Mouse (Mus musculus): ENCODE results near the gene Sobp. TPM values are rescaled to one million over a fixed set of nuclear protein-coding genes. Genes with fewer than 3 reads are reported as not detected.

Gene Sobp
- polyA plus RNA-seq, 1 experiment from 2014 or later, result 0.27 TPM

DNA sequence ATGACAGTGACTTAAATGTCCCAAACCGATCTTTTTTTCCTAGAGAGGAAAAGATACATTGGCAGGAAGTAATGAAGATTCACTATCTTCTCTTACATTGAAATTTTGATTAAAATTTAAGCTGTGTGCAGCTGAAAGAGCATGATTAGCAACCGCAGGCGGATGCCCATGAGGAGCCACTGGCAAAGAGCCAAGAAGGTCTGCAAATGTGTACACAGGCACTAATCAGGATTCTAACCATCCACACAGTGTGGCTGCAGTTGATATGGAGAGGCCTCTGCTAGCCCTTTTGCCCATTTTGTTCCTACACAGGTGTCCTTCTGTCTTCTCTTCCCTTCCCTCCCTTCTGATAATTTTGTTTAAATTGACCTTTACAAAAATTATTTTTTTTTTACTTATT lies 84.3 kb downstream of the Sobp start:
- no peak for TF ChIP-seq CTCF (IDR thresholded peaks at IDR 0.05)
- in situ Hi-C loops (cut with MboI; ENCODE audit: low pct_unique_long_range_greater_than_20kb), result no loop called here
- CTCF ChIA-PET, result no interaction called here

DNA sequence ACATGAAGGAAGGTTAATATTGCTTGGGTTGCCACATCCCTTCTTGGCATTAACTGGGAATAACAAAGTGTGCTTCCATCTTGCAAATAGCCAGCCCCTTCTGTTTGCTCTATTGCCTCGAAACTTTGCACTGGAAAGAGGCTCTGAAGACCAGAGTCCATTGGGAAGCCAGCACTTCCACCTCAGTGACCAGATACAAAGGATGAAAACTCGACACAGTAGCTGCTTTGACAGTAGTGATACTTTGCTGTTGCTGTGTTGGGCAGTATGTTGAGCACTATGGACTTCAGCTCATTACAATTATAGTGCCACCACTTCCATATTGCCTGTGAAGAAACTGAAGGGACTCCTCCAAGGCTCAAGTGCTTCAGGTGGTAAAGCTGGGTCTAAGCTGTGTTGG lies 86.9 kb downstream of the Sobp start:
- ChIA-PET CTCF (interaction anchor here (0.8 to 1.5 kb wide), 3 partner anchors 9 to 10 kb away, joined by 3 to 4 read pairs (median 3); no protein-coding TSS in a partner anchor), POLR2A (no interaction called here)
- no peaks in the 10 kb centered on the region for H3K27me3 ChIP-seq
- ATAC-seq (no peak), DNase-seq (ENCODE audit: low read depth, low spot score) (no peak)
- no peak for TF ChIP-seq CTCF (IDR thresholded peaks at IDR 0.05)
- in situ Hi-C loops (cut with MboI; ENCODE audit: low pct_unique_long_range_greater_than_20kb), result no loop called here

More for the DNA sequence above, 84.3 kb downstream of the Sobp start:
- no peak for ATAC-seq
- POLR2A ChIA-PET, result no interaction called here
- DNase-seq (ENCODE audit: low read depth, low spot score), result no peak
- H3K27me3 ChIP-seq, result no peaks in the 10 kb centered on the region

DNA sequence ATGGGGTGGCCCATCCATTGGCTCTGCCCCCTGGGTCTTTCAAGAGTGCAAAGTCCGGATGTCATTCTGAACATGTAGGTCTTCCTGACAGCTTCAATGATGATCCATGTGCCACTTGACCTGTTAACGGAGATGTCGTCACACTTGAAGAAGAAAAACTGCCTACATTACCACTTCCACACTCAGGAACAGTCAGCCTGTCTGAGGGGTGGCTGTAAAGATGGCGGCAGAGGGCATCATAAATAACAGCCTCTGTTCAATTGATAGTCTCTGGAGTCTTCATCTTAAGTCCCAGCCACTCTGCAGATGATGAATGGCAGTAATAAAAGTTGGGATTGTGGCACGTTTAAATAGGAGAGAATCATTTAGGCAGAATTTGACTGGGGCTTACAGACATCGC lies 87.4 kb downstream of the Sobp start:
- DNase-seq (ENCODE audit: low read depth, low spot score) (no peak), ATAC-seq (no peak)
- H3K27me3 ChIP-seq, result no peaks in the 10 kb centered on the region
- ChIA-PET CTCF (interaction anchor here (0.8 to 1.5 kb wide), 2 partner anchors 9 kb away, joined by 3 read pairs; no protein-coding TSS in a partner anchor), POLR2A (no interaction called here)
- no peak for TF ChIP-seq CTCF (IDR thresholded peaks at IDR 0.05)
- in situ Hi-C loops (cut with MboI; ENCODE audit: low pct_unique_long_range_greater_than_20kb), result no loop called here

DNA sequence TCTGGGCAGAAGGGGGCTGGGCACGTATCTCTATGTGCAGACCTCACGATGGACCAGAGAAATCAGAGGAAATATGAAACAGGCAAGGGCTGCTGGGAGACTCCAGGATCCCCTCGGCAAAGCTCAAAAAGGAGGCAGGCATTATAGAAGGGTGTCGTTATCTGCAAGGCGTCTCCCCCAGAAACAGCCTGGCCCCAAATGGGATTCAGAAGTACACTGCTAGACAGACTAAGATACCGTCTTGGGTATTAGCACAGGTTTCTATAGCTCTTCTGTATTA lies 90.3 kb downstream of the Sobp start:
- POLR2A ChIA-PET, result no interaction called here
- in situ Hi-C loops (cut with MboI; ENCODE audit: low pct_unique_long_range_greater_than_20kb), result no loop called here
- CTCF ChIA-PET, result no interaction called here
- H3K27me3 ChIP-seq, result no peaks in the 10 kb centered on the region
- DNase-seq (ENCODE audit: low read depth, low spot score) (no peak), ATAC-seq (no peak)
- TF ChIP-seq CTCF (IDR thresholded peaks at IDR 0.05), result no peak

DNA sequence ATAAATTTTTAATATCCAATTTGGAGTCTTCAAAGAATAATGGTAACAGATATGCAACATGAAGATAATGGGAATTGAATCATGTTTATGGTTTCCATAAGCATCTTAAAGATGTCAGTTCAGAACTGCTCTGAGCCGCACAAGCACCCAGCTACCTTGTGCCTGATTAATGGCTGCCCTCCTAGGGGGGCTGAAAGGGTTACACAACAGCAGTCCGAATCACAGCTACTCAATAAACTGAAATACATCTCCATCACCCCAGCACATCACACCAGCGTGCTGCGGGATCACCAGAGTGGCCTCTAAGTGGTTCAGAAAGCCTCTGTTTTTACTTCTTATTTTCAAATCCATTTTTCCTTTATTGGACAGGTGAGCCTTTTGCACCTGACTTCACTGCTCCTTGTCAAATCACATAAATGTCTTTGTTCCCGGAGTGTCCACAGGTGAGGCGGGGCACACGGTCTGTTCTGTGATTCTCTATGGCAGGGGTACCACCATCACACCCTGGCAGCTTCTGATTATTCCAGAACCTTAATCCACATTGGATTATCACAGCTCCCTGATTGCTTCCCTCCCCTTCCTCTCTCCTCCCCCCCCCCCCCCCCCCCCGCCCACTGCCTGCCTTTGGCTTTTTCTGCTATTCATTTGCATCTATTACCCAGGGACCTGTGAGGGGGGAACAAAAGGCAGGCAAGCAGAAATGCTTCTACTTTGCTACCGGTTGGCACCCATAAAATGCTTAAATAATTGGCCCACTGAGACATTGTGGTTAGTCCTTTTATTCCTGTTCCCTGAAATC lies 90.8 kb downstream of the Sobp start:
- in situ Hi-C loops (cut with MboI; ENCODE audit: low pct_unique_long_range_greater_than_20kb), result no loop called here
- TF ChIP-seq CTCF (IDR thresholded peaks at IDR 0.05), result no peak
- no peak for DNase-seq (ENCODE audit: low read depth, low spot score)
- ATAC-seq, result no peak
- CTCF ChIA-PET, result interaction anchor here (0.7 kb wide), 1 partner anchor 17 kb away, joined by 3 read pairs; no protein-coding TSS in a partner anchor
- POLR2A ChIA-PET, result interaction anchor here (0.8 kb wide), 1 partner anchor 19 kb away, joined by 3 read pairs; no protein-coding TSS in a partner anchor
- H3K27me3 ChIP-seq, result no peaks in the 10 kb centered on the region

DNA sequence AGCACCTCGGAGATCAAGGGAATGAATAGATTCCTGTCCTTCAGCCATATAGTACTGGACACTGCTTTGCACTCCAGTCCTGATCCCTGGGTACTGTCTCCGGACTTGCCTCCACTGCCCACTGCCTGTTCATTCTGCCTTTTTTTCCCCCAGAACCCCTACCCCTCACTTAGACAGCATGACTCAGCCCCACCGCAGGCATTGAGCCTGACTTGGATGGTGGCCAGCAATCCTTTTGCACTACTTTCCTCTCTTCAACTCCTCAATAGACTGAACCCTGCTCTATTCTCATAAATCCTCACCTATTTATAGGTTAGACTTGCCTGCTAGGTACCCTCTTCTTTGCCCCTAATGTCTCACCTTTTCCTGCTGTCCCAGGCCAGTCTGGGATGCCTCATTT lies 93.0 kb downstream of the Sobp start:
- POLR2A ChIA-PET, result no interaction called here
- no peaks in the 10 kb centered on the region for H3K27me3 ChIP-seq
- ATAC-seq, result no peak
- peak; percentile 38 for DNase-seq (ENCODE audit: low read depth, low spot score)
- in situ Hi-C loops (cut with MboI; ENCODE audit: low pct_unique_long_range_greater_than_20kb), result no loop called here
- CTCF ChIA-PET, result interaction anchor here (1.7 kb wide), 1 partner anchor 10 kb away, joined by 3 read pairs; no protein-coding TSS in a partner anchor
- no peak for TF ChIP-seq CTCF (IDR thresholded peaks at IDR 0.05)

DNA sequence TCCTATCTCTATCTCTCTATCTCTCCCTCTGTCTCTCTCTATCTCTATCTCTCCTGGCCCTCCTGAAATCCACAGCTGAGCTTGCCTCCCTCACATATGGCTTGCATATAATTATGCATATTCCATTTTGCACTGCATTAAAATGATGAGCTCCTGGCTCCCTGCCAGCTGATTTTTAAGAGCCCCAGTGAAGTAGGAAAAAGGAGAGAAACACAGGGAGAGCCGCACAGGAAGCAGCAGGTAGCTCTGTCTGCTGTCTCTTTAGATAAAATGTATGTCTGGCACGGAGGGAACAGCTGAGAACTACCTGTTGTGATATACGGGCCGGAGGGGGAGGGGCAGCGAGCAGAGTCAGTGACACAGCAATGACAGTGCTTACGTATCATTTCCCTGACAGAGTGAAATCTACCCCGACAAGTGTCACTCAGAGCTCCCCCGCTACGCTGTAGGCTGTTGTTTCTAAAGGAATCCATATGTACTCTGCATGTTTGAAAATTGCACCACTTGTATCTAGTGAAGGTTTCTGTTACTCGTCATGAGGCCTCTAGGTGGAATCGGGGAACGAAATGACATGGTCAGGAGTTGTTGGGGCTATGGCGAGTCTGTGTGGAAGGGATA lies 98.7 kb downstream of the Sobp start:
- no peak for DNase-seq (ENCODE audit: low read depth, low spot score)

DNA sequence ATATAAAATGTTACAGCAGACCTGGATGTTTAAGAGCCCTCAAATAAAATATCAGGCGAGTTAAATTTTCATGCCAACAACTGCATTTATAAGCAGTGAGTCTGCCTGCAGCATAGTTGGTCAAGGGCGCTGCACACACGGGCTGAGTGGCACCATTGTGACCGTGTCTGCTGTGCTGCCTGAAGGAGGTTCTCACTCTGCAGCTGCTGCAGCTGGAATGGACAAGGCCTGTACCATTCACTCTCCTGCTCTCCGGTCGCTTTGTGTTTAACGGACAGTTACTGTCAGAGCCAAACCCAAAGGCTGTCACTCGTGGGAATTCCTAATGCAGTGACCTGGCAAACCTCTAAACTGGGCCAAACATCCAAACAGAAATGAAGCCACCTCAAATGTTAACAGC lies 101.0 kb downstream of the Sobp start:
- no peak for TF ChIP-seq CTCF (IDR thresholded peaks at IDR 0.05)
- ATAC-seq, result no peak
- CTCF ChIA-PET, result no interaction called here
- POLR2A ChIA-PET, result no interaction called here
- H3K27me3 ChIP-seq, result no peaks in the 10 kb centered on the region
- in situ Hi-C loops (cut with MboI; ENCODE audit: low pct_unique_long_range_greater_than_20kb), result no loop called here
- DNase-seq (ENCODE audit: low read depth, low spot score), result no peak

More for the DNA sequence above, 98.7 kb downstream of the Sobp start:
- ATAC-seq, result no peak
- ChIA-PET CTCF (interaction anchor here (1.5 to 1.6 kb wide), 2 partner anchors 11 to 23 kb away, joined by 3 to 5 read pairs; no protein-coding TSS in a partner anchor), POLR2A (interaction anchor here (0.6 kb wide), 1 partner anchor 39 kb away, joined by 3 read pairs; no protein-coding TSS in a partner anchor)
- H3K27me3 ChIP-seq, result no peaks in the 10 kb centered on the region
- in situ Hi-C loops (cut with MboI; ENCODE audit: low pct_unique_long_range_greater_than_20kb), result no loop called here
- TF ChIP-seq CTCF (IDR thresholded peaks at IDR 0.05), result no peak

DNA sequence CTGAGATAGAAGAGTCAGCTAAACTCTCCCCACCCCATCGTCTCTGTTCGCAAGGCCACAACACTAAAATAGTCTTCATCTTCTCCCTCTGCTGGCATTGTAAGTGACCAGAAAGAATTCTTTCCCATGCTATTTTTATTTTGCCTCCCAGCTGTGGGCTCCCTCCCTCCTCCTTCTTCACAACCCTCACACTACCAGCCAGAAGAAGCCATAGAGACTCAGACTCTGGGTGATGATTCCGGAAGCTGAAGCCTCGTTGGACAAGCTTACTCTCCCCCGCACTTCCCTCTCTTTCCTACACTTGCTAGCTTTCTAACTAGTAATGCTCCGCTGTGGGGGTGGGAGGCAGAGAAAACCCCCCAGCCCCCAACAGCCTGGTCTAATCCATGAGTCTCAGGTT lies 103.4 kb downstream of the Sobp start:
- TF ChIP-seq CTCF (IDR thresholded peaks at IDR 0.05), result no peak
- H3K27me3 ChIP-seq, result no peaks in the 10 kb centered on the region
- ChIA-PET CTCF (no interaction called here), POLR2A (no interaction called here)
- in situ Hi-C loops (cut with MboI; ENCODE audit: low pct_unique_long_range_greater_than_20kb), result no loop called here
- no peak for ATAC-seq
- no peak for DNase-seq (ENCODE audit: low read depth, low spot score)

DNA sequence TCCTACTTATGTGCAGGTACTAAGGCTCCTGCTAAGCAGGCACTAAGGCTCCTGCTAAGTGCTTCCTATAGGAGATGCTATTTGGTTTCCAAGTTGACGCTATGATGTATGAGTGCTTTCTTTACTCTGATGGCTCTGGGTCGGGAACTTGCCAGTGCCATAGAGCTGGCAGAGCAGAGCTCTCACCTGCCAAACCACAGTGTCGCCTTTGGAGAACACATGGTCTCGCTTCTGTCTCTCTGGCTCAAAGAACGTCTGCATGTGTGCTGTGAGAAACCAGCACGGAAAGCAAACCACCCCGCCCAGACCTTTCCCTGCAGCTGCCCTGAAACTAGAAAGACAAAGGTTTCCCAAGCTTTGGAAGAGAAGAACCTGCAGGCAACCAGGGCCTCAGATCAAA lies 109.0 kb downstream of the Sobp start:
- in situ Hi-C loops (cut with MboI; ENCODE audit: low pct_unique_long_range_greater_than_20kb), result no loop called here

DNA sequence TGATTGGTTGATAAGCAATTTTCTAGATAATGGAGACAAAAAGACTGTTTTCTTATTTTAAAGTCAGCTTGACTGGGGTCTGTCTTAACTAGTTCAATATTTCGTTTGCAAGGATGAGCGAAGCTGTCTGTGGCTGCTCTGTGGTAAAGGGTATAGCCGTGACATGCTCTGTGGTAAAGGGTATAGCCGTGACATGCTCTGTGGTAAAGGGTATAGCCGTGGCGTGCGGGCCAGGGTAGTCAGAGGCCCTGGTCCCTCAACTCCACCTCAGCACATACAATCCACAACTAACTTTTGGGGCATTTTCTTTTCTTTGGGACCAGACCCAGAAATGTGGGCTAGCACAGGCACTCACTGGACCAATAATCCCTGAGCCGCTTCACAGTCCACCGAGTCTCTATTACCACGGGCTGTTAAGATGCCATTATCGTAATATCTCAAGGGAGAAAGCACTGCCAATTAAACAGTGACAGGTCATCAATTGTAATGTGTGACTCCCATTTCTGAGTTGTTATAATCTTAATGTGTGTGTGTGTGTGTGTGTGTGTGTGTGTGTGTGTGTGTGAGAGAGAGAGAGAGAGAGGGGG lies 112.7 kb downstream of the Sobp start:
- H3K27me3 ChIP-seq, result no peaks in the 10 kb centered on the region
- DNase-seq (ENCODE audit: low read depth, low spot score), result no peak
- no peak for TF ChIP-seq CTCF (IDR thresholded peaks at IDR 0.05)
- ChIA-PET POLR2A (no interaction called here), CTCF (no interaction called here)
- no peak for ATAC-seq
- in situ Hi-C loops (cut with MboI; ENCODE audit: low pct_unique_long_range_greater_than_20kb), result no loop called here

More for the DNA sequence above, 109.0 kb downstream of the Sobp start:
- no peak for TF ChIP-seq CTCF (IDR thresholded peaks at IDR 0.05)
- H3K27me3 ChIP-seq, result no peaks in the 10 kb centered on the region
- ChIA-PET CTCF (interaction anchor here (0.9 kb wide), 1 partner anchor 10 kb away, joined by 5 read pairs; no protein-coding TSS in a partner anchor), POLR2A (interaction anchor here (1.2 kb wide), 1 partner anchor 17 kb away, joined by 3 read pairs; no protein-coding TSS in a partner anchor)
- DNase-seq (ENCODE audit: low read depth, low spot score), result no peak
- no peak for ATAC-seq
